Mouse (Mus musculus): ENCODE measurements at regions not wholly inside any gene's neighbourhood (a gene's known extent, or its start where the extent isn't known, plus 50 kb on each side); places are given as distances from the start of the nearest gene placed in this dataset.

DNA sequence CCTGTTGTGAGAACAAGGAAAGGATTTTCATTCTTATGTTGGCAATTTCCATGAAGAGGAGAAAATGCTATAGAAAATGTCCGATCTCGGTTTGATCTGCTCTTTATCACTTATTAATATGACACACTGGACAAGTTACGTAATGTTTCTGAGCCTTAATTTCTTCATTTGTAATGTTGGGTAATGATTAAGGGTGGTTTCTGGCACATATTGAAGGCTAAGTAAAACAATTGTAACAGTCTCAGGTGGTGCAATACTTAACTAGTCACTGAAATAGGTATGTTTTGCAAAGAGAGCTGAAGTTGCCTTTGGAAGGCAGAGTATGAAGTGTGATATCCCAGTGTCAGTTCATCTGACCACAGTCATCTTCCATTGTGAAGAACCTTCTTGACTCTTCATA is 1427.2 kb upstream of the A1bg start:
- TF ChIP-seq CTCF (IDR thresholded peaks at IDR 0.05; ENCODE audit: low read depth): no peak
- TF ChIP-seq EP300 (IDR thresholded peaks at IDR 0.05; ENCODE audit: low read depth): no peak
